Mouse (Mus musculus) midbrain, embryonic 16.5 days (tissue): ENCODE data around the gene Tbc1d22a. TPM values are rescaled to one million over a fixed set of nuclear protein-coding genes. Genes with fewer than 3 reads are reported as not detected.

Source experiments
- ATAC-seq: fragments of 200-750 bp; cut with Nextera tagmentation; 2 replicates; pipeline ENCODE4 v1.8.0; 2017; ENCODE audit warnings: moderate TSS enrichment
- H3K27ac ChIP-seq: fragments of 300-500 bp; sonication (generic); 2 replicates; pipeline ENCODE4 v1.5.1; 2014; ENCODE audit warnings: mild to moderate bottlenecking, low read length, mixed read lengths
- H3K27me3 ChIP-seq: fragments of 300-500 bp; sonication (generic); 2 replicates; pipeline ENCODE4 v1.6.1; 2014; ENCODE audit warnings: low read depth, low read length, mixed read lengths; ENCODE audit not compliant: control insufficient read depth, insufficient read depth
- H3K36me3 ChIP-seq: fragments of 300-500 bp; sonication (generic); 2 replicates; pipeline ENCODE4 v1.6.1; 2014; ENCODE audit warnings: mild to moderate bottlenecking, low read length, moderate library complexity, mixed read lengths; ENCODE audit not compliant: control insufficient read depth, insufficient read depth
- H3K4me1 ChIP-seq: fragments of 300-500 bp; sonication (generic); 2 replicates; pipeline ENCODE4 v1.6.1; 2014; ENCODE audit warnings: mild to moderate bottlenecking, low read length, mixed read lengths; ENCODE audit not compliant: control insufficient read depth, insufficient read depth
- H3K4me2 ChIP-seq: fragments of 300-500 bp; sonication (generic); 2 replicates; pipeline ENCODE4 v1.6.1; 2014; ENCODE audit warnings: mild to moderate bottlenecking, low read length, mixed read lengths
- H3K4me3 ChIP-seq: fragments of 300-500 bp; sonication (generic); 2 replicates; pipeline ENCODE4 v1.5.1; 2014; ENCODE audit warnings: low read depth, mild to moderate bottlenecking, low read length, moderate library complexity, mixed read lengths
- H3K9ac ChIP-seq: fragments of 300-500 bp; sonication (generic); 2 replicates; pipeline ENCODE4 v1.6.1; 2014; ENCODE audit warnings: low read depth, low read length, mixed read lengths
- H3K9me3 ChIP-seq: fragments of 300-500 bp; sonication (generic); replicated peaks from 2 replicates; pipeline ENCODE4 v1.6.1; 2014; ENCODE audit warnings: mild to moderate bottlenecking, low read length, mixed read lengths; ENCODE audit not compliant: control insufficient read depth, poor library complexity, severe bottlenecking
- WGBS: fragments of 180-500 bp; shearing (Covaris S2); extraction: QIAGEN DNeasy Blood & Tissue Kit; methylation state at CpG from one replicate; pipeline ENCODE4 v1.1.7; 2014; 5-methylcytosine and 5-hydroxymethylcytosine counted together
- polyA plus RNA-seq: library from polyadenylated mRNA; unstranded; fragments of >200 nt; fragmentation: Nextera tagmentation; extraction: Ambion mirVana; gene quantifications from 2 replicates; pipeline ENCODE4 v1.2.1, GENCODE M21; 2015

Tbc1d22a gene
- polyA plus RNA-seq: 12.8 and 13.5 TPM in 2 replicates

DNA sequence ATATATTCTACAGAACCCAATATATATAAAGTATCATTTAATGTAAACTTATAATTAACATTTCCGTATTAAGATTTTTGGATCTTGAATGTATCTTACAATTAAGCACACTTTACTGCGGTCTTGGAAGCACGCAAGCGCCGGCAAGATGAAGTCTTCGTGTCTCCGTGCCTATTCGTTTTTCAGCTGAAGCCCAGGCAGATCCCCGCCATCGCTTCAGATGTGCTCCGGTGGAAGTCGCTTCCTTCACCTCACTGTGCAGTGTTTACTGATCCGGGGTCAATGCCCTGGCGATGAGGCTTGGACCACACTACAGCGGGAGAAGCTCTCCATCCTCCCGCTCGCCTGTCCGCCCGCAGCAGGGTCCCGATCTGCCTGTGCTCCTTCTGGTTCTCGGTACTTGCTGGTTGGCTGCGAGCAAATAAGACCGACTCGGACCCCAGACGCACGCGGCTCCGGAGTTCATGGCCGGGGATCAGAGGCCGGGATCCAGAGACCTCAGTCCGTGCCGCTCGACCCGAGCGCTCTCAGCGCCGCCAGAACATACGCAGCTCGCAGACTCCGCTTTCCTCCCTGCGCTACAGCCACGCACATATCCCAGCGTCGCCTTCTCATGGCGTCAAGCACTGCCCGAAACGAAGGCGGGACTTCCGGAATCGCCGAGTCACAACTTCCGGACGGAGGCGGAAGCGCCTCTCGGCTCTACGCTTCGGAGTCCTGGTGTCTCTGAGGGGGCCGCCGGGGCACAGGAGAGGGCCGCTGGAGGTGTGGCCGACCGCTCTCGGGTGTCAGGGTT is at the start of gene Tbc1d22a:
Gene Tbc1d22a (plus strand): TSS at position 707 of the 796 bp plus-strand sequence.
- Histone ChIP-seq H3K4me1 (peaks cover 15% of the 10 kb centered on the region), H3K4me2 (peak within 1 kb of the TSS; percentile 95), H3K9me3 (no peaks in the 10 kb centered on the region), H3K9ac (peak within 1 kb of the TSS; percentile 83), H3K4me3 (peak within 1 kb of the TSS; percentile 77), H3K27ac (peak within 1 kb of the TSS; percentile 94), H3K36me3 (no peaks in the 10 kb centered on the region), H3K27me3 (no peaks in the 10 kb centered on the region)
- WGBS: under 1% methylated on average over 64 of the region's 64 CpGs
- peak; percentile 96 for ATAC-seq

DNA sequence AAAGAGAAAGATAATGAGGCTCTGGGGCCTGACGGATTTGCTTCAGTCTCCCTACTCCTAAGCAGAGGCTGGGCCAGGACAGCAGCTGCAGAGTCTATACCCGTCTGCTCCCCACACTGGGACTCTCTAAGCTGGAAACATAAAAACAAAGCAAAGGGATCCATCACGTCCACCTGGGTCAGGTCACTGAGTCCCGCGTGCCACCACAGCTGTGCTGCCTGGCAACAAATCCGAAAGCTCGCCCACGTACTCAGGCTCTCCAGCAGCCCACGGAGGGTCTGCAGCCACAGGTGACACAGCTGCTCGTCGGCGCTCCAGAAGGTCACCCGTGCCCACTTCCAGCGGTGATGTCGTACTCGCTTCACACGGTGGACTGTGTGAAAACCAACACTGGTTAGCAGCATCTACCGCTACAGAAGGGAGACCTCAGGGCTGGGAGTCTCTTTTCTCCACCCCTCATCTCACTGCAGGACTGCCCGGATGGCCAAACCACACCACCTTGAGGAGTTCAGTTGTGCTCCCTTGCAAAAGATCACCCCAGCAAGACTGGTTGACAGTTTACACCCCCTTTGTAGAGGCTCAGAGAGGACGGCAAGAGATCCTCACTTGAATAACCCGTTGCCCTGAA is 49.4 kb upstream of the Tbc1d22a start:
- no peak overlapping the region for H3K4me2 ChIP-seq
- no peaks in the 10 kb centered on the region for H3K9me3 ChIP-seq
- H3K4me3 ChIP-seq: no peak overlapping the region
- peaks cover 11% of the 10 kb centered on the region; the same call in 1 of the 2 replicates for H3K36me3 ChIP-seq
- H3K27ac ChIP-seq: no peak overlapping the region
- no peak for ATAC-seq
- 81% methylated on average over 21 of the region's 21 CpGs for WGBS
- no peaks in the 10 kb centered on the region for H3K27me3 ChIP-seq
- peaks cover 8% of the 10 kb centered on the region for H3K4me1 ChIP-seq
- H3K9ac ChIP-seq: no peak overlapping the region

GRCm38 (mm10) chr15:86165811-86166590 is 48.3 kb upstream of the Tbc1d22a start:
- 89% methylated on average over 24 of the region's 24 CpGs for WGBS
- ATAC-seq: no peak
- H3K4me1 ChIP-seq: peaks cover 8% of the 10 kb centered on the region
- no peak overlapping the region for H3K9ac ChIP-seq
- H3K27ac ChIP-seq: no peak overlapping the region
- peaks cover 11% of the 10 kb centered on the region; the same call in 1 of the 2 replicates for H3K36me3 ChIP-seq
- H3K4me2 ChIP-seq: no peak overlapping the region
- H3K4me3 ChIP-seq: no peak overlapping the region
- no peaks in the 10 kb centered on the region for H3K27me3 ChIP-seq
- H3K9me3 ChIP-seq: no peaks in the 10 kb centered on the region

GRCm38 (mm10) chr15:86167032-86167655 is 47.1 kb upstream of the Tbc1d22a start:
- no peak for ATAC-seq
- Histone ChIP-seq H3K27ac (no peak overlapping the region), H3K9me3 (no peaks in the 10 kb centered on the region), H3K4me2 (no peak overlapping the region), H3K9ac (no peak overlapping the region), H3K4me1 (peaks cover 8% of the 10 kb centered on the region), H3K4me3 (no peak overlapping the region), H3K27me3 (no peaks in the 10 kb centered on the region), H3K36me3 (peaks cover under 1% of the 10 kb centered on the region; the same call in 1 of the 2 replicates)
- WGBS: 88% methylated on average over 7 of the region's 7 CpGs

DNA sequence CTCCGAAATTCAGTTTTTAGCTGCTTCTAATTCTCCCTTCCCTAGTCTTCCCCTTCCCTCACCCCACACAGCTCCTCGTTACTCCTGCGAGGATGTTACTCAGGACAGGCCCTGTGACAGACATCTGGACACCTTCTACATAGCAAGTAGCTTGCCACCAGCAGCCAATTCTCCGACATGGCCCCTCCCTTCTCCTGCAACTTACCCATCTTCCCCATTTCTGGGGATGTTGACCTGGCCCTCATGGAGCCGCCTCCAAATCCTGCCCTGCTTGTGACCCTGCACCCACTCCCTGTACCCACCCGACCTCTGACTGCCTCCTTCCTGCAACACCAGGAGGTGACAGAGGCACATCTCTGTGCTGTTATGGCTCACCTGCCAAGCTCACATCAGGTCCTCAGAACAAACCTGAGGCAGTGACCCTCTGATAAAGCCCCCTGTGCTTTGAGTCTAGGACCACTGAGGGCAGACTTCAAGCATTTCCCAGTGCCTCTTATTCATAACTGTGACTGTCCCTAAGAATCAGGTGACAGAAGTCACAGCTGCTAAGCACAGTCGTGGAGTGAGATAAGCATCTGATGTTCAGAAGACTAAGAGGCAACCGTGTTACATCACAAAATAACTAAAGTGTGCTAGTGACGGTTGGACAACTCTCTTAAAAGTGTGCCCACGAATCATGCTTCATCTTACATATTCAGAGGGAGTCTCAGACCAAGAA is 46.3 kb upstream of the Tbc1d22a start:
- Histone ChIP-seq H3K9ac (no peak overlapping the region), H3K27me3 (no peaks in the 10 kb centered on the region), H3K9me3 (no peaks in the 10 kb centered on the region), H3K4me1 (peaks cover 8% of the 10 kb centered on the region), H3K27ac (no peak overlapping the region), H3K4me2 (no peak overlapping the region), H3K4me3 (no peak overlapping the region), H3K36me3 (no peaks in the 10 kb centered on the region)
- ATAC-seq: no peak
- WGBS: 80% methylated on average over 10 of the region's 10 CpGs

DNA sequence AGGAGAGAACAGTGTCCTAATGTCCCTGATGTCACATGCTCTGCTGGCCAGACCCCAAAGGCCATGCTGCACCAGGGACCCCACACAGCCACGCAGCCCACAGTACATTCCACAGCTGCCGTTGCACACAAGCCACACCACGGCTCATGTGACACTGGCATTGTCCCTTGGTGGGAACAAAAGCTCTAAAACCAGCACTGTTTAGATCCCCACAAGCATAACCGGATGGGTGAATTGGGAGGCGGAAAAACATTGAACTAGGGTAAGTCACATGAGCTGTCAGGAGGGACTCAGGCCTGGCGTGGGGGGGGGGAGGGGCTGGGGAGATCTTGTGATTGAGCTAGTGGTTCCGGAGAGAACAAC is 45.8 kb upstream of the Tbc1d22a start:
- ATAC-seq: no peak
- Histone ChIP-seq H3K4me1 (peaks cover 11% of the 10 kb centered on the region), H3K9ac (0 out of 2 replicates have a peak overlapping the region, but pooled peaks have one; percentile 1), H3K36me3 (no peaks in the 10 kb centered on the region), H3K4me2 (no peak overlapping the region), H3K27me3 (no peaks in the 10 kb centered on the region), H3K27ac (no peak overlapping the region), H3K4me3 (no peak overlapping the region), H3K9me3 (no peaks in the 10 kb centered on the region)
- WGBS: 17% methylated on average over 7 of the region's 7 CpGs

DNA sequence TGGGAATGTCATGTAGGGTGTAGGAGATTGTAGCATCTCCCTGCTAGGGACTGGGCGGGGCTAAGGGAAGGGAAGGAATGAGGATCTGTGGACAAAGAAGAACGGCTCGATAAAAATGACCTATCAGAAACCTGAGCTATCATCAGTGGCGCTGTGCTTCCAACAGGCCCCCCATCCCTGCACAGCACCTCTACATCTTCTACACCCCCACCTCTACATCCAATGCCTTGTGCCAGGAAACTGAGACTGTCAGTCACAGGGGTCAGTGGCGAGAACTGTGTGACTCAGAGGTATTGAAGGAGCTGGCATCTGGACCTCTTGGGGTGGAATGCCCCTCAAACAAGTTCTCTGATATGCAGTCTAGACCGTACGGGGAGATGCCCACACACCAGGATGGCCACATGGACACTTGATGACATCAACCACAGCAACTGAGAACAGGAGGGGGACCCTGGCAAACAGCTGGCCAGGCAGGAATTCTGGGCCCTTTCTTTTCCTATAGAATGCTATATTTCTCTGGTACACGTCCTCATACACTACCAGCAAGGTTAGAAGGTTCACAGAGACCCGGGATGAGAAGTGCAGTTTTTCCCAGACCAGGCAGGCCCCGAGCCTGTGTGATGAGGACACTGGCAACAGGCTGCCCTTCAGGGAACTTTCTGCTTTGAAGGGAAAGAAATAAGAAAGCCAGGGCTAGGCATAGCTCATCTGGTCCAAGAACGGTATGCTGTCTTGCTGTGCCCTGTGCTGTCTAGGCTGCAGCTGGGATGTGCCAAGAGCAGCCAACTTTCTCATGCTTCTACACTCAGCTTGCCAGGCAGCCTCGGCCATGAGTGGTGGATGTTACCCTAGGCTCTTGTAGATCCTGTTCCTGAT is 45.1 kb upstream of the Tbc1d22a start:
- no peak overlapping the region for H3K4me2 ChIP-seq
- H3K9me3 ChIP-seq: no peaks in the 10 kb centered on the region
- 81% methylated on average over 12 of the region's 12 CpGs for WGBS
- H3K4me1 ChIP-seq: peaks cover 13% of the 10 kb centered on the region
- no peak overlapping the region for H3K27ac ChIP-seq
- H3K36me3 ChIP-seq: no peaks in the 10 kb centered on the region
- H3K9ac ChIP-seq: no peak overlapping the region
- no peak for ATAC-seq
- no peaks in the 10 kb centered on the region for H3K27me3 ChIP-seq
- H3K4me3 ChIP-seq: no peak overlapping the region

- no peaks in the 10 kb centered on the region for H3K9me3 ChIP-seq
- ATAC-seq: no peak
- H3K36me3 ChIP-seq: no peaks in the 10 kb centered on the region
- WGBS: 89% methylated on average over 4 of the region's 4 CpGs
- no peak overlapping the region for H3K27ac ChIP-seq
- no peak overlapping the region for H3K4me3 ChIP-seq
- no peaks in the 10 kb centered on the region for H3K27me3 ChIP-seq
- H3K9ac ChIP-seq: no peak overlapping the region
- no peak overlapping the region for H3K4me2 ChIP-seq
- peaks cover 13% of the 10 kb centered on the region for H3K4me1 ChIP-seq
These were observed 44.5 kb upstream of the Tbc1d22a start for GRCm38 (mm10) chr15:86169817-86170110.
